Mouse (Mus musculus) lung, adult 2 months (tissue): ENCODE measurements around the gene N4bp1.

Source experiments
- CTCF ChIP-seq: fragments of 200-500 bp; IDR thresholded peaks from 2 replicates; pipeline ENCODE4 v1.5.1; 2011; ENCODE audit warnings: mild to moderate bottlenecking, low read length, control low read depth; ENCODE audit not compliant: insufficient read depth
- POLR2A ChIP-seq: fragments of 200-500 bp; IDR thresholded peaks from 2 replicates; pipeline ENCODE4 v1.6.1; 2011; ENCODE audit warnings: low read depth, mild to moderate bottlenecking, control low read depth, low read length, borderline replicate concordance; ENCODE audit errors: extremely low read depth

DNA sequence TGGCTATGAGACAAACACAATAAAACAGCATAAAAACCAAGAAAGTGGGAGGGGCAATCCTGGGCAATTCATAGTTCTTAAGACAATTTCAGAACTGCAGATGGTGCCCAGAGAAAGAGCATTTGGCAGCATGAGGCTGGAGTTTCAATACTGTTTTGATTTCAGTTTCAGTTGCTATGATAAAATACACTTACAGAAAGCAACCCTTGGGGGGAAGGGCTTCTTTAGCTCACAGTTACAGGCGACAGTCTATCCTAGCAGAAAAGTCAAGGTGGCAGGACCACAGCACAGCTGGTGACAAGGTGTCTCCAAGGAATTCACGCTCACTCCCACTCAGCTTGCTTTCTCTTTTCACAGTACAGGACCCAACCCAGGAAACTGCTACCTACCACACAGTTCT is 14.3 kb downstream of the N4bp1 start:
- no peak for TF ChIP-seq CTCF
- TF ChIP-seq POLR2A: no peak
